Mouse (Mus musculus) frontal cortex, adult (tissue): ENCODE measurements around the gene Hist1h3c.
A peak's percentile ranks its signal among the peaks of the same experiment; 100 is the strongest.
"Not testable (repeated sequence)": the region's sequence is repeated elsewhere in the genome, so short reads cannot be mapped to it uniquely, and the experiment has no call there.

Source experiments
- ATAC-seq: cut with Nextera tagmentation; 2 replicates; pipeline ENCODE4 v1.9.2; 2017; ENCODE audit warnings: mild to moderate bottlenecking, moderate library complexity, mixed read lengths; ENCODE audit not compliant: low TSS enrichment

The Hist1h3c gene

DNA sequence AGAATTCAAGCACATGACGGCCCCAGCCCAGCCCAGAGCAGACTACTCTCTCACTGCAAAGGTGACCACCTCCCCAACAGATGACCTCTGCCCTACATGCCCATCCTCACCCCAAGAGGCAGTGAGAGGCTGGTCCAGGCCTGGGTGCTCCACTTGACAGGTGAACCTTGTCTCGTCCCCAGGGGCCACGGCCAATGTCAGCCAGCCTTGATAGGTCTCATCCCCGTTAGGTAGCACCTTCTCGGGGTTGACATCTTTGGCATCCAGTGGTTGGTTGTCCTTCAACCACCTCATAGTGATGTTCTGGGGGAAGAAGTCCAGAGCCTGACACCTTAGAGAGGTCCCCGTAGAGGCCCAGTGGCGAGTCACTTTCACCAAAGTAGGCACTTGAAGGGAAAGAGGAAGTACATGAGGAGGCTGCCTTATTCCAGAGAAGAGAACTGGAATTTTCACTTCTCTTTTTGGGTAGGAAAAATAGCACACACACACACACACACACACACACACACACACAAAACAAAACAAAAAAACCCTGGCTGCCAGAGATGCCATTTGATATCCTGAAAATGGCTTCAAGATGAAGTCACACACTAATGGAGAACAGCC, 39.5 kb downstream of the Hist1h3c start:
- ATAC-seq: no peak

GRCm38 (mm10) chr13:23702801-23703200, 42.6 kb downstream of the Hist1h3c start:
- ATAC-seq: not testable (repeated sequence)

DNA sequence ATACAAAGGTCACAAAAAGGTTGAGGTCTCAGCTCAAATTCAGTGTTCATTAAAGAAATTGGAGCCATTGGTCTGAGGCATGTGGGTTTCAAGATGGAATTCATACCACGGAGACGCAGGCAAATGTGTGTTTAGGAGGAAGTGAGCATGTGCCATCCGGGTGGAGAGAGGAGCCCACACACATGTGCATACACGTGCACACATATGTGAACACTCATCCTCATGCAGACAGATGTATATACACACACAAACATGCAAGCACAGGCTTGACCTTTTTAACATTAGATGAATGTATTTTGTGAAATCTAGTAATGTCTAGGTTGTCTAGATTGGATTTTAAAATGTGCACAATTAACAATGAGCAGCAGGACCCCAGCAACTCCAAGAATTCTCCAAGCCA, 43.2 kb downstream of the Hist1h3c start:
- no peak for ATAC-seq

DNA sequence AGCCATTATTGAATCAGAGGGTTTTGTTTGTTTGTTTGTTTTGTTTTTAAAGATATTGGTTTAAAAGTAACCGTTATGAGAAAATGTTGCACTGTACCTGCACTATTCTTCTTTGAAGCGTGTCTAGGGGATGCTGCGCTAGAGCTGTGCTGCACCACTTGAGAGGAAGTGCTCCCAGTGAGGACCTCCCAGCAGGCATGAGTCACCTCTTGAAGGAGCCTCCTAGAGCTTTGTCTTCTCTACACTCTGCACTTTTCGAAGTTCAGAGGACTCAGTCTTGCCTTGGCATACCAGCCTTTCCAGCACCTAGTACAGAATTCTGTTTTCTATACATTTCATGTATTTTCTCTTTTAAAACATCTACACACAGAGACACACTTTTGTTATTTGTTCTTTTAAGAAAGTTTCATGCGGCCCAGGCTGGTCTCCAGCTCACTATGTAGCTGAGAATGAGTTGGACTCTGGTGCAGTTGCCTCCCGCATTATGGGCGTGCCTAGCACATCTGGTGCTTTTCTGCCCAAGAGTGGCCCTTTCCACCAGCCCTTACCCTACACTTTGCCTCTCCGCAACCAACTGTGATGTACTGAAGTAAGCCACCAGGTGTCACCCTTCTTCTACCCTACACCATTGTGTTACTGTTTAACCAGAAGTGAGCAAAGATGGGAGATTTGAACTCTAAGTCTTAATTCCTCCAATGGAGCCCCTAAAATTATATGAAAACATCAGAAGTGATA, 44.4 kb downstream of the Hist1h3c start:
- ATAC-seq: peak; percentile 66

DNA sequence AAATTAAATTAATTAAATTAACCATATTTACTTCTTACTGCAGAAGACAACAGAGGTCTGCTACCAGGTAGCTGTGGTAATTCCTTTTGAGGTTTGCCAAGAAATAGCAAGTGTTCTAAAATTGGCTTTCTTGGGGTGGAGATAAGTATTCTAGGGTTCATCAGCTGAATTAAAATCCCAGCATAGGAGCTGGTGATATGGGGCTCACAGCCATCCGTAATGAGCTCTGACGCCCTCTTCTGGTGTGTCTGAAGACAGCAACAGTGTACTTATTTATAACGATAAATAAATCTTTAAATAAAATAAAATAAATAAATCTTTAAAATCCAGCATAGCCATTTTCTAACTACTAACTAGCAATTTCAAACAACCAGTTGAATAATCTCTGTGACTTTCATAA, 45.6 kb downstream of the Hist1h3c start:
- ATAC-seq: no peak

DNA sequence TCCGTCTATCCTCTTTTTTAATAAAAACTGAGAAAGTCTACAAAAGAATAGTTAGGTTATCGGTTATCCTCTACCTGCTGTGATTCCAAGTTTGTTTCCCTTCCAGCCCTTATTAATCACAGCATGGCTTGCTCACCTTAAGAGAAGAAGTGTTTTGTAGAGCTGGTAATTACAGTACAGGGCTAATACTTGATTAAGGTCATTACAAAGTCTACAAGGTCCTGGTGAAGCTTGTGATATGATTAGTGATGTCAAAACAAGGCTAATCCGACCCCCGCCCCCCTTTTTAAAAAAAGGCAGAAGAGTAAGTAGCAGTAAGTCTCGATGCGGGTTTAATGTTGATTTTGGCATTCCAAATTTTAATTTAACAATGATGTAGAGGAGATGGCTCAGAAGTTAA, 46.4 kb downstream of the Hist1h3c start:
- no peak for ATAC-seq

GRCm38 (mm10) chr13:23698300-23698693, 47.1 kb downstream of the Hist1h3c start, which contains the start of gene Hist1h4c:
Hist1h4c (minus strand) TSS chr13:23698454.
- peak; percentile 97 for ATAC-seq

DNA sequence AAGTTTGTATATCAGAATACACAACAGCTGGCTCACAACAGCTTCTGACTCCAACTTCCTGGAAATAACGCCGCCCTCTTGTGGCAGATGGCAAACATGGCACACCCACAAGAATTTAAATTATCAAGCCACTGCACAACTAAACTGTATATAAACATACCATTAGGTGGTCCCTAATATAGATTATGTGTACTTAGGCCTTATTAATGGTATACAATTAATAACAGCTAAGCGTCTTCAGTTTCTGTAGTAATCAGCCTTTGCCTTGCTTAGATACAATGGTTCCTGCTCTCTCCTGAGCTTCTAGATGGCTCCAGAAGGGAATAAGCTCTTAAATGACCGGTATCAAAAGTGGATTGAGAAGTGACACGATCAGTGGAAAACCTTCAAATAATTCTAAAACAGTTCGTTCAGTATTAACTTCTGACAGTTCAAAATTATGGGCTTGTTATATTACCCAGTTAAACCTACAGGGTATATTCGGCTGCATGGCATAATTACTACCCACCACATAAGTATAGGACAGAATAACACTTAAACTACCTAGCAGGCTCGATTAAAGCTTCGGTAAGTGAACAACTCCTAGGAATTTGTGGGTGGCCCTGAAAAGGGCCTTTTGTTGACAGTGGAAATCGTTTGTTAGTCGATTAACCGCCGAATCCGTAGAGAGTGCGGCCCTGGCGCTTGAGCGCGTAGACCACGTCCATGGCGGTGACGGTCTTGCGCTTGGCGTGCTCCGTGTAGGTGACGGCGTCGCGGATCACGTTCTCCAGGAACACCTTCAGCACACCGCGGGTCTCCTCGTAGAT, 47.7 kb downstream of the Hist1h3c start:
- ATAC-seq: peak; percentile 48

DNA sequence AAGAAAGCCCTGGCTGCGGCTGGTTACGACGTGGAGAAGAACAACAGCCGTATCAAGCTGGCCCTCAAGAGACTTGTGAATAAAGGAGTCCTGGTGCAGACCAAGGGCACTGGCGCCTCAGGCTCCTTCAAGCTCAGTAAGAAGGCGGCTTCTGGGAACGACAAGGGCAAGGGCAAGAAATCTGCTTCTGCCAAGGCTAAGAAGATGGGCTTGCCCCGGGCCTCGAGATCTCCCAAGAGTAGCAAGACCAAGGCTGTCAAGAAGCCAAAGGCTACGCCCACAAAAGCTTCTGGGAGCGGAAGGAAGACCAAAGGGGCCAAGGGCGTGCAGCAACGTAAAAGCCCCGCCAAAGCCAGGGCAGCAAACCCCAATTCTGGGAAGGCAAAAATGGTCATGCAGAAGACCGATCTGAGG, 49.3 kb downstream of the Hist1h3c start:
- ATAC-seq: no peak

DNA sequence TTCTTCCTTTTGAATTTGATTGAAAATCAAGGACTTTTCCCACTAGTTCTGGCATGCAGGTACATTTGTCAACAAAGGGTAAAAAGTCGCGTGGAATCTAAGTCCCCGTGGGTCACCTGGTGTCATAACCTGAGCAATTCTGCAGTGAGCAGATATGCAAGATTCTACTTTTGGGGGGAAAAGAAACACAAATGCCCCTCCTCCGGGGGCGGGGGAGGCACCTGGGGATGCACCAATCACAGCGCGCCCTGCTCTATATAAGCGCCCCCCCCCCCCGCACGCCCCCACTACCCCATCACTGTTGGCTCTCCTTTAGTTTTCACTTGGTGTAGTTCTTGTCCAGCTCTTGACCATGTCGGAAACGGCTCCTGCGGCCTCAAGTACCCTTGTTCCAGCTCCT, 49.9 kb downstream of the Hist1h3c start, which contains the start of gene Hist1h1t:
Gene Hist1h1t (plus strand): TSS at position 301 of the 400 bp plus-strand sequence.
- no peak for ATAC-seq
